Mouse (Mus musculus) left cerebral cortex, postnatal 25 days (tissue): ENCODE data around the gene Vmn2r35. TPM values are rescaled to one million over a fixed set of nuclear protein-coding genes. Genes with fewer than 3 reads are reported as not detected.
"Not testable (repeated sequence)": the region's sequence is repeated elsewhere in the genome, so short reads cannot be mapped to it uniquely, and the experiment has no call there.

Experiments used
- DNase-seq, 2 experiments: peaks; one replicate each; pipeline ENCODE4 v3.0.0; 2022; ENCODE audit warnings: low spot score in 2 of 2, mixed read lengths in 1 of 2
- intact Hi-C: fragments of 180-260 bp; cut with DNase I; formaldehyde crosslinking; loops from one replicate; pipeline ENCODE4 v1.15.1; 2025
- total RNA-seq, 2 experiments: library from RNA; stranded (reverse); gene quantifications; 2 replicates each; pipeline ENCODE4 v1.2.3; 2021

Gene Vmn2r35
- not detected for total RNA-seq

DNA sequence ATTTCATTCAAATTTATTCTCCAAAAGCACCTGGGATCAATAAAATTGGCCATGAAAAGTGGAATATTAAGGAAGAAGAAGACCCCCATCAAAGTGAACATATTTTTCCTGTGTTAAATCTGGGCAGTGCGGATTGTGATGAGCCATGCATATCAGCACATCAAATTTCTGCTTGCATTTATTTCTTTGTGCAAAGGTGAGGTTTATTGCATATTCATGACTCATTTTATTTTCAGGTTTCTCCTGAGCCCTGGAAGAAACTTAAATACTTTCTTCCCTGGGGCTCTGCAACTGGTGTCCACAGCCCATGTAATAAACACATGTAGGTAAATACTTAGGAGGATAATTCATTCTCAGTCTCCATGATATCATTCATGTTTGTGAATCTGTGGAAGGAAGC is at the start of gene Vmn2r35:
TSS of gene Vmn2r35 (minus strand) at position 101 of the 400 bp plus-strand sequence.
- DNase-seq, intact Hi-C loops: not testable (repeated sequence)

DNA sequence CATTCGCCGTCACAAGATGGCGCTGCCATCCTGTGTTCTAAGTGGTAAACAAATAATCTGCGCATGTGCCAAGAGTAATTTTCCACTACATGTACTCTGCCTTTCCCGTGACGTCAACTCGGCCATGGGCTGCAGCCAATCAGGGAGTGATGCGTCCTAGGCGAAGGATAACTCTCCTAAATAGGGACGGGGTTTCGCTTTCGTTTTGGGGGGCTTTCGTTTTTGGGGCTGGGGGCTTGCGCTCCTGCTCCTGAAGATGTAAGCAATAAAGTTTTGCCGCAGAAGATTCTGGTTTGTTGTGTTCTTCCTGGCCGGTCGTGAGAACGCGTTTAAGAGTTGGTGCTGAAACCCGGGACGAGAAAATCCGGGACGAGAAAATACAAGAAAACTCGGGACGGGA is 25.5 kb downstream of the Vmn2r35 start:
- DNase-seq: not testable (repeated sequence)

More for the DNA sequence above, 25.5 kb downstream of the Vmn2r35 start:
- intact Hi-C loops: not testable (repeated sequence)

Other genes starting within 250 kb of the Vmn2r35 start
- not detected for gene Vmn2r34, start 130.4 kb downstream of the Vmn2r35 start, total RNA-seq
- gene Vmn2r36, start 82.6 kb upstream of the Vmn2r35 start, total RNA-seq: not detected